Mouse (Mus musculus): ENCODE results near the gene Btbd8. TPM values are rescaled to one million over a fixed set of nuclear protein-coding genes. Genes with fewer than 3 reads are reported as not detected.

Btbd8 gene
- polyA plus RNA-seq, 1 experiment: 5.9 TPM

- Histone ChIP-seq H3K4me1 (ENCODE audit: control insufficient read depth, insufficient read depth, low read length) (peaks cover 6% of the 10 kb centered on the region), H3K4me3 (ENCODE audit: control insufficient read depth, low read depth, low read length) (no peak overlapping the region), H3K36me3 (ENCODE audit: control insufficient read depth, insufficient read depth, low read length) (no peaks in the 10 kb centered on the region), H3K27me3 (ENCODE audit: control insufficient read depth, insufficient read depth, low read length) (no peaks in the 10 kb centered on the region; the same call in 1 of the 2 replicates), H3K27ac (ENCODE audit: control insufficient read depth, insufficient read depth, low read depth, low read length) (no peak overlapping the region)
- TF ChIP-seq CTCF (IDR thresholded peaks at IDR 0.05; ENCODE audit: control insufficient read depth, insufficient read depth, insufficient replicate concordance, low read depth, low read length) (no peak), POLR2A (IDR thresholded peaks at IDR 0.05; ENCODE audit: control insufficient read depth, low read depth, low read length) (no peak)
These were observed 32.4 kb upstream of the Btbd8 start for GRCm38 (mm10) chr5:107405361-107405760.

- Histone ChIP-seq H3K27me3 (ENCODE audit: control insufficient read depth, insufficient read depth, low read length) (no peaks in the 10 kb centered on the region), H3K4me3 (ENCODE audit: control insufficient read depth, low read depth, low read length) (no peak overlapping the region), H3K36me3 (ENCODE audit: control insufficient read depth, insufficient read depth, low read length) (no peaks in the 10 kb centered on the region), H3K27ac (ENCODE audit: control insufficient read depth, insufficient read depth, low read depth, low read length) (no peak overlapping the region), H3K4me1 (ENCODE audit: control insufficient read depth, insufficient read depth, low read length) (no peaks in the 10 kb centered on the region)
- TF ChIP-seq POLR2A (IDR thresholded peaks at IDR 0.05; ENCODE audit: control insufficient read depth, low read depth, low read length) (no peak), CTCF (IDR thresholded peaks at IDR 0.05; ENCODE audit: control insufficient read depth, insufficient read depth, insufficient replicate concordance, low read depth, low read length) (no peak)
These were observed 27.5 kb upstream of the Btbd8 start for GRCm38 (mm10) chr5:107410305-107410704.

GRCm38 (mm10) chr5:107411326-107411725, 26.5 kb upstream of the Btbd8 start:
- Histone ChIP-seq H3K27ac (ENCODE audit: control insufficient read depth, insufficient read depth, low read depth, low read length) (no peak overlapping the region), H3K4me3 (ENCODE audit: control insufficient read depth, low read depth, low read length) (no peak overlapping the region), H3K27me3 (ENCODE audit: control insufficient read depth, insufficient read depth, low read length) (no peaks in the 10 kb centered on the region), H3K4me1 (ENCODE audit: control insufficient read depth, insufficient read depth, low read length) (no peaks in the 10 kb centered on the region), H3K36me3 (ENCODE audit: control insufficient read depth, insufficient read depth, low read length) (no peaks in the 10 kb centered on the region)
- TF ChIP-seq POLR2A (IDR thresholded peaks at IDR 0.05; ENCODE audit: control insufficient read depth, low read depth, low read length) (no peak), CTCF (IDR thresholded peaks at IDR 0.05; ENCODE audit: control insufficient read depth, insufficient read depth, insufficient replicate concordance, low read depth, low read length) (no peak)

- no peaks in the 10 kb centered on the region for H3K27me3 ChIP-seq (ENCODE audit: control insufficient read depth, insufficient read depth, low read length)
- no peaks in the 10 kb centered on the region for H3K4me1 ChIP-seq (ENCODE audit: control insufficient read depth, insufficient read depth, low read length)
- TF ChIP-seq CTCF (IDR thresholded peaks at IDR 0.05; ENCODE audit: control insufficient read depth, insufficient read depth, insufficient replicate concordance, low read depth, low read length) (no peak), POLR2A (IDR thresholded peaks at IDR 0.05; ENCODE audit: control insufficient read depth, low read depth, low read length) (no peak)
- H3K27ac ChIP-seq (ENCODE audit: control insufficient read depth, insufficient read depth, low read depth, low read length): no peak overlapping the region
- H3K4me3 ChIP-seq (ENCODE audit: control insufficient read depth, low read depth, low read length): no peak overlapping the region
- no peaks in the 10 kb centered on the region for H3K36me3 ChIP-seq (ENCODE audit: control insufficient read depth, insufficient read depth, low read length)
These were observed 25.5 kb upstream of the Btbd8 start for GRCm38 (mm10) chr5:107412285-107412684.

GRCm38 (mm10) chr5:107415098-107415497, 22.7 kb upstream of the Btbd8 start:
- TF ChIP-seq POLR2A (IDR thresholded peaks at IDR 0.05; ENCODE audit: control insufficient read depth, low read depth, low read length) (no peak), CTCF (IDR thresholded peaks at IDR 0.05; ENCODE audit: control insufficient read depth, insufficient read depth, insufficient replicate concordance, low read depth, low read length) (no peak)
- no peak overlapping the region for H3K27ac ChIP-seq (ENCODE audit: control insufficient read depth, insufficient read depth, low read depth, low read length)
- no peak overlapping the region for H3K4me3 ChIP-seq (ENCODE audit: control insufficient read depth, low read depth, low read length)
- H3K27me3 ChIP-seq (ENCODE audit: control insufficient read depth, insufficient read depth, low read length): no peaks in the 10 kb centered on the region
- no peaks in the 10 kb centered on the region for H3K4me1 ChIP-seq (ENCODE audit: control insufficient read depth, insufficient read depth, low read length)
- H3K36me3 ChIP-seq (ENCODE audit: control insufficient read depth, insufficient read depth, low read length): no peaks in the 10 kb centered on the region

GRCm38 (mm10) chr5:107421676-107422075, 16.1 kb upstream of the Btbd8 start:
- Histone ChIP-seq H3K4me3 (ENCODE audit: control insufficient read depth, low read depth, low read length) (no peak overlapping the region), H3K27ac (ENCODE audit: control insufficient read depth, insufficient read depth, low read depth, low read length) (no peak overlapping the region), H3K27me3 (ENCODE audit: control insufficient read depth, insufficient read depth, low read length) (no peaks in the 10 kb centered on the region), H3K36me3 (ENCODE audit: control insufficient read depth, insufficient read depth, low read length) (no peaks in the 10 kb centered on the region), H3K4me1 (ENCODE audit: control insufficient read depth, insufficient read depth, low read length) (no peaks in the 10 kb centered on the region)
- no peak for TF ChIP-seq POLR2A (IDR thresholded peaks at IDR 0.05; ENCODE audit: control insufficient read depth, low read depth, low read length)
- no peak for TF ChIP-seq CTCF (IDR thresholded peaks at IDR 0.05; ENCODE audit: control insufficient read depth, insufficient read depth, insufficient replicate concordance, low read depth, low read length)

GRCm38 (mm10) chr5:107431249-107431648, 6.5 kb upstream of the Btbd8 start, which contains the start of gene Lpcat2b:
Gene Lpcat2b, plus strand, starts transcription at chr5:107431549.
- peaks cover 6% of the 10 kb centered on the region for H3K4me1 ChIP-seq (ENCODE audit: control insufficient read depth, insufficient read depth, low read length)
- no peaks in the 10 kb centered on the region for H3K27me3 ChIP-seq (ENCODE audit: control insufficient read depth, insufficient read depth, low read length)
- peak within 1 kb of the TSS; percentile 66 for H3K27ac ChIP-seq (ENCODE audit: control insufficient read depth, insufficient read depth, low read depth, low read length)
- no peaks in the 10 kb centered on the region for H3K36me3 ChIP-seq (ENCODE audit: control insufficient read depth, insufficient read depth, low read length)
- peak within 1 kb of the TSS; percentile 85 for H3K4me3 ChIP-seq (ENCODE audit: control insufficient read depth, low read depth, low read length)
- no peak for TF ChIP-seq CTCF (IDR thresholded peaks at IDR 0.05; ENCODE audit: control insufficient read depth, insufficient read depth, insufficient replicate concordance, low read depth, low read length)
- TF ChIP-seq POLR2A (IDR thresholded peaks at IDR 0.05; ENCODE audit: control insufficient read depth, low read depth, low read length): no peak

GRCm38 (mm10) chr5:107434001-107434400, 3.8 kb upstream of the Btbd8 start:
- Histone ChIP-seq H3K36me3 (ENCODE audit: control insufficient read depth, insufficient read depth, low read length) (no peaks in the 10 kb centered on the region), H3K27me3 (ENCODE audit: control insufficient read depth, insufficient read depth, low read length) (no peaks in the 10 kb centered on the region), H3K27ac (ENCODE audit: control insufficient read depth, insufficient read depth, low read depth, low read length) (no peak overlapping the region), H3K4me1 (ENCODE audit: control insufficient read depth, insufficient read depth, low read length) (peaks cover 6% of the 10 kb centered on the region), H3K4me3 (ENCODE audit: control insufficient read depth, low read depth, low read length) (peak overlapping the region; percentile 92)
- TF ChIP-seq POLR2A (IDR thresholded peaks at IDR 0.05; ENCODE audit: control insufficient read depth, low read depth, low read length) (no peak), CTCF (IDR thresholded peaks at IDR 0.05; ENCODE audit: control insufficient read depth, insufficient read depth, insufficient replicate concordance, low read depth, low read length) (no peak)
